Mouse (Mus musculus): Measurements from ENCODE around the gene Hbq1a.
"Not testable (repeated sequence)": the region's sequence is repeated elsewhere in the genome, so short reads cannot be mapped to it uniquely, and the experiment has no call there.

Gene Hbq1a

DNA sequence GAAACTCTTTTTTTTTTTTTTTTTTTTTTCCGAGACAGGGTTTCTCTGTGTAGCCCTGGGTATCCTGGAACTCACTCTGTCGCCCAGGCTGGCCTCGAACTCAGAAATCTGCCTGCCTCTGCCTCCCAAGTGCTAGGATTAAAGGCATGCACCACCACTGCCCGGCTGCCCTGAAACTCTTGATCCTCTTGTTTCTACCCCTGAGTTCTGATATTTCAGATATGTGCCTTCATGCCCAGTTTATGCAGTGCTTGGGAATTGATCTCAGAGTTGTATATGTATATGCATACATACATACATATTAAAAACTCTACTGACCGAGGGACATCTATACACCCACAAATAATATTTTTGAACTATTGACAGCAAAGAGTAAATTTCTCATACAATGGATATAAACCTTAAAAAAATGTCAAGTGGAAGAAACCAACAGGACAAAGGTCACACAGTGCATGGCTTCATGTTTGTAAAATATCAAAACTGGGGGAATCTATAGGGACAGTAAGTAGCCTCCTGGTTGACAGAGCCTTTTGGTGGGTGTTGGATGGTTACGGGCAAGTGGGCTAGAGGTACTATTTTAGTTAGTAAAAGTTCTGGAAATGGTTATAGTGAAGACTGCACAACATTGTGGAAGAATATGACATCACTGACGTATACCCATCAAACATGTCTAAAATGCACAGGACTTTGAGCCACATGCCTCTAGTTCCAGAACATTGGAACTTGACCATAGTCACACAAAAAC, 14.7 kb upstream of the Hbq1a start:
- DNase-seq (ENCODE audit: low read depth), result no peak

DNA sequence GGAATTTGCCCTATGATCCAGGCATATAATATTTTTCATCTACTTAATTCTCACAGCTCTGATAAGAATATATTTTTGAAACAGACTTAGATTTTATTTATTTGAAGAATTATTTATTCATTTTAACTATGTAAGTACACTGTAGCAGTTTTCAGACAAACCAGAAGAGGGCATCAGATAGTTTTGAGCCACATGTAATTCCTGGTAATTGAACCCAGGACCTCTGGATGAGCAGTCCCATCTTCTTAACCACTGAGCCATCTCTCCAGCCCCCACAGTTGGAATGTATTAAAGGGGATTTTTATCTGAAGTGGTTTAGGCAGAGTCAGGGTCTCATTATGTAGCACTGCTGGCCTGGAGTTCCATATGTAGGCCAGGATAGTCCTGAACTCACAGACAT, 14.0 kb upstream of the Hbq1a start:
- DNase-seq (ENCODE audit: low read depth), result not testable (repeated sequence)

DNA sequence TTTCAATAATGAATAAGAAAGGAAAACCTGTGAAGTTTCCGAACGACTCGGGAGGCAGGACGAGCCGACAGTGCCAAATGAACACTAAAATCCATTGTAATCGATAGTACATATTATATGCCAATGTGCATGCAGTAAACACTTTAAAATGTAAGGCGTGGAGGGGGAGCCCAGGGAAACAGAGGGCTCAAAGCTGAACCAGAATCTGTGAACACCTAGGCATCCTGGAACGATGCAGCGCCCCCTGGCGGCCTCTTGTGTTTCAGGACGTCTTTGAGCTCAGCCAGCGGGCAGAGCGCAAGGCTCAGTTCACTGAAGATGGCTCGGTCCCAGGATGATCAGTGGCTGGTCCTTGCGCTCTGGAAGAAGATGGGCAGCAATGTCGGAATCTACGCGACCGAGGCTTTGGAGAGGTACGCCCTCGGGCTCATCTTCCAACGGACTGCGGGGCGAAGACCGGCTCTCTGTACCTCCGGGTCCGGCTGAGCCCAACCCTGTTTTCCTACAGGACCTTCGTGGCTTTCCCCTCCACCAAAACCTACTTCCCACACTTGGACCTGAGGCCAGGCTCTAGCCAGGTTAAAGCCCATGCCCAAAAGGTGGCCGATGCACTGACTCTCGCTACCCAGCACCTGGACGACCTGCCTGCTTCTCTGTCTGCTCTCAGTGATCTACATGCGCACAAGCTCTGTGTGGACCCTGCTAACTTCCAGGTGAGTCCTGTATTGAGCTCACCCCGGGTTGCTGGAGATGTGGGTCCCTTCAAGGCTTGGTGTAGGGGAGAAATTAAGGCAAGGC, 13.0 kb upstream of the Hbq1a start, which contains the start of gene Hbq1b:
Gene Hbq1b (plus strand): TSS at position 271 of the 798 bp plus-strand sequence.
- peak; percentile 28 for DNase-seq (ENCODE audit: low read depth)

DNA sequence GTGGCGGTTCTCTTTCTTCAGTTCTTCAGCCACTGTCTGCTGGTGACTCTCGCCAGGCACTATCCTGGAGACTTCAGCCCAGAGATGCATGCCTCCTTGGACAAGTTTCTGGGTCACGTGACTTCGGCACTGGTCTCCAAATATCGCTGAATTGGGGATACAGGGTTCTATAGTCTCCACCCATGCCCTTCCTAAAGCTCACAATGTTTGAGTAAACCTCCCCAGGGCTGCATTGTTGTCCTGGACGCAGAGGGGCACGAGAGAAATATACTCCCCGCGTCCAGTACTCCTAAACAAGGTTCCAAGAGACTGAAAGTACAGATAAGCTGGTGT, 12.4 kb upstream of the Hbq1a start:
- no peak for DNase-seq (ENCODE audit: low read depth)

DNA sequence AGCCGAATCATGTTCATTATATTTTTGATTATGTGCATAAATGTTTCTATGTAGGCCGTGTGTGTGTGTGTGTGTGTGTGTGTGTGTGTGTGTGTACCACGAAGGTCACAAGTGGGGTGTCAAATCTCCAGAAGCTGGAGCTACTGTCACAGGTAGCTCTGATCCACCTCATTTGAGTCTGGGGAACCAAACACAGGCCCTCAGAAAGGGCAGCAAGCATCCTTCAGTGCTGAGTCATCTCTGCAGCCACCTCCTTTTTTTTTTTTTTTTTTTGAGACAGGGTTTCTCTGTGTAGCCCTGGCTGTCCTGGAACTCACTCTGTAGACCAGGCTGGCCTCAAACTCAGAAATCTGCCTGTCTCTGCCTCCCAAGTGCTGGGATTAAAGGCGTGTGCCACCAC, 7.0 kb upstream of the Hbq1a start:
- not testable (repeated sequence) for DNase-seq (ENCODE audit: low read depth)

DNA sequence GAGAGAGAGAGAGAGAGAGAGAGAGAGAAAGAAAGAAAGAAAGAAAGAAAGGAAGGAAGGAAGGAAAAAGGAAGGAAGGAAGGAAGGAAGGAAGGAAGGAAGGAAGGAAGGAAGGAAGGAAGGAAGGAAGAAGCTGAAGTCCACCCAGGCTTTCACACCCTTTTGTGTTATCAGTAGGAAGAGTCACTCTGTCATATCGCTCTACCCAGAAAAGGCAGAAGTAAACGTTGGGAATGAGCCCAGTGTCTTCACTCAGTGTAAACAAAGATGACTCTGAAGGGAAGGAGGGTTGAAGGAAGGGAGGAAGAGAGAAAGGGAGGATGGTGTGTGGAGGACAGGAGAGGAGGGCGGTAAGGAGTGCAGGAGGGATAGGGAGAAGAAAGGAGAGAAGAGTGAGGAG, 6.4 kb upstream of the Hbq1a start:
- not testable (repeated sequence) for DNase-seq (ENCODE audit: low read depth)

DNA sequence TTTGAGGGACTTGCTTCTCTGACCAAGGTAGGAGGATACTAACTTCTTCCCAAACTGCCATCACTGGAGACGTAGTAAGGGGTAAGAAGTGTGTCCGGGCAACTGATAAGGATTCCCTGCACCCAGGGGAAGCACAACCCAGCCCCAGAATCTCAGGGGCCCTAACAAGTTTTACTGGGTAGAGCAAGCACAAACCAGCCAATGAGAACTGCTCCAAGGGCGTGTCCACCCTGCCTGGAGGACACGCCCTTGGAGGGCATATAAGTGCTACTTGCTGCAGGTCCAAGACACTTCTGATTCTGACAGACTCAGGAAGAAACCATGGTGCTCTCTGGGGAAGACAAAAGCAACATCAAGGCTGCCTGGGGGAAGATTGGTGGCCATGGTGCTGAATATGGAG, 3.7 kb upstream of the Hbq1a start, which contains the start of gene Hba-a2:
Gene Hba-a2 (plus strand): TSS at position 287 of the 400 bp plus-strand sequence.
- DNase-seq (ENCODE audit: low read depth), result not testable (repeated sequence)

DNA sequence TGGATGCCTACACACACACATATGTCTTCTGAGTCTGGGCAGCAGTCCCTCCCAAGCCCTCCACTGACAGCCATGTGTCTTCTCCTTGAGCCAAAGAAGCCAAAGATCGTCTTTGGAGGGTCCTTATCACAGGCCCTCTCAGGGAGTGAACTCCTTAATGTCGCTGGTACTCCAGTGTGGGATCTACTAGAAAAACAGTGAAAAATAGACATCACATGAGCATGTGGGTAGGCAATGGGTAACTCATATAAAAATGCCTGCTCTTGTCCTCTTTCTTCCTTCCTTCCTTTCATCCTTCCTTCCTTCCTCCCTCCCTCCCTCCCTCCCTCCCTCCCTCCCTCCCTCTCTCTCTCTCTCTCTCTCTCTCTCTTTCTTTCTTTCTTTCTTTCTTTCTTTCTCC, 2.5 kb upstream of the Hbq1a start:
- not testable (repeated sequence) for DNase-seq (ENCODE audit: low read depth)

DNA sequence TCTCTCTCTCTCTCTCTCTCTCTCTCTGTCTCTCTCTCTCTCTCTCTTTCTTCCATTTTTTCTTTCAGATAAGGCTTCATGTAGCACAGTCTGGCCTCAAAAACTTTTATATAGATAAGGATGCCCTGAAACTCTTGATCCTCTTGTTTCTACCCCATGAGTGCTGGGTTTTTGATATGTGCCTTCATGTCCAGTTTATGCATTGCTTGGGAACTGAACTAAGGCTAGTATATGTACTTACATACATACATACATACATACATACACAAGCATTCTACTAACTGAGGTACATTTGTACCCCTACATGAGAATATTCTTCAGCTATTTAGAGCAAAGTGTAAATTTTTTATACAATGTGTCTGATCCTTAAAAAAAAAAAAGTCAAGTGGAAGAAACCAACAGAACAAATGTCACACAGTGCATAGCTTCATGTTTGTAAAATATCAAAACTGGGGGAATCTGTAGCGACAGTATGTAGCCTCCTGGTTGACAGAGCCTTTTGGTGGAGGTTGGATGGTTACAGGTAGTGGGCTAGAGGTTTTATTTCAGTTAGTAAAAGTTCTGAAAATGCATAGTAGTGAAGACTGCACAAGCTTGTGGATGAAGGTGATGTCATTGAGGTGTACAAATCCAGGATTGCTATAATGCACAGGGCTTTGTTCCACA, 1.9 kb upstream of the Hbq1a start:
- DNase-seq (ENCODE audit: low read depth), result no peak

DNA sequence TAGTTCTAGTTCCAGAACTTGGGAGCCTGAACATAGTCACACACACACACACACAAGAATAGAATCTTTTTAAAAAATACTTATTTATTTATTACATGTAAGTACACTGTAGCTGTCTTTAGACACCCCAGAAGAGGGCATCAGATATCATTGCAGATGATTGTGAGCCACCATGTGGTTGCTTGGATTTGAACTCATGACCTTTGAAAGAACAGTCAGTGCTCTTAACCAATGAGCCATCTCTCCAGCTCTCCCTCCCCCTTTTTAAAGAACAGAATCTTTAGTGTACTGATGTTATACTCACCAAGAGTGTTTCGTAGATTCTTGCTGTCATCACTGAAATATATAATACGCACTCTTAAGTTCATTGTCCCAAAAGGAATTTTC, 1.3 kb upstream of the Hbq1a start:
- no peak for DNase-seq (ENCODE audit: low read depth)

DNA sequence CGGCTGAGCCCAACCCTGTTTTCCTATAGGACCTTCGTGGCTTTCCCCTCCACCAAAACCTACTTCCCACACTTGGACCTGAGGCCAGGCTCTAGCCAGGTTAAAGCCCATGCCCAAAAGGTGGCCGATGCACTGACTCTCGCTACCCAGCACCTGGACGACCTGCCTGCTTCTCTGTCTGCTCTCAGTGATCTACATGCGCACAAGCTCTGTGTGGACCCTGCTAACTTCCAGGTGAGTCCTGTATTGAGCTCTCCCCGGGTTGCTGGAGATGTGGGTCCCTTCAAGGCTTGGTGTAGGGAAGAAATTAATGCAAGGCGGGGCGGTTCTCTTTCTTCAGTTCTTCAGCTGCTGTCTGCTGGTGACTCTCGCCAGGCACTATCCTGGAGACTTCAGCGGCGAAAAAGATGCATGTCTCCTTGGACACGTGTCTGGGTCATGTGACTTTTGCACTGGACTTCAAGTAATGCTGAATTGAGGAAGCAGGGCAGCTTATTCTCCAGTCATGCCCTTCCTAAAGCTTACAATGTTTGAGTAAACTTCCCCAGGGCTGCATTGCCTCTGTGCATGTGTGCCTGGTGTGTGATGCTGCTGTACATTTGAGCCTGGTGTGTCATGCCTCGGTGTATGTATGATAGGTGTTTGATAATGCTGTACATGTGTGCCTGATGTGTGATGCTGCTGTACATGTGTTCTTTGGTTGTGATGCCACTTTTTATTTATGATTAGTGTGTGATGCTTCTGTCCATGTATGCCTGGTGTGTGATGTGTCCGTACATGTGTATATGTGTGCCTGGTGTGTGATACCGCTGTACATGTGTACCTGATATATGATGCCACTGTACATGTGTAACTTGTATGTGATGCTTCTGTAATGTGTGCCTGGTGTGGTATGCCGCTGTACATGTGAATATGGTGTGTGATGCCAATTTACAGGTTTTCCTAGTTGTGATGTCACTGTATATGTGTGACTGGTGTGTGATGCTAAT, 704 bp downstream of the Hbq1a start:
- no peak for DNase-seq (ENCODE audit: low read depth)

DNA sequence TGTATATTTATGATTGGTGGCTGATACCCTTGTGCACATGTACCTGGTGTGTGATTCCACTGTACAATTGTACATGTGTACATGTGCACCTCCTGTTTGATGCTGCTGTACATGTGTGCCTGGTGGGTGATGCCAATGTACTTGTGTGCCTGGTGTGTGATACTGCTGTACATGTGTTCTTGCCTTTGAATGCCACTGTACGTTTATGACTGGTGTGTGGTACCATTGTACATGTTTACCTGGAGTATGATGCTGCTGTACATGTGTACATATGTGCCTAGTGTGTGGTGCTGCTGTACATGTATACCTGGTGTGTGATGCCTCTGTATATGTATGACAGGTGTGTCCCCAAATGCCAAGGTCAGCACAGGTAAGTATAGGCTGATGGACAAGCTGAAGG, 1.6 kb downstream of the Hbq1a start:
- no peak for DNase-seq (ENCODE audit: low read depth)

DNA sequence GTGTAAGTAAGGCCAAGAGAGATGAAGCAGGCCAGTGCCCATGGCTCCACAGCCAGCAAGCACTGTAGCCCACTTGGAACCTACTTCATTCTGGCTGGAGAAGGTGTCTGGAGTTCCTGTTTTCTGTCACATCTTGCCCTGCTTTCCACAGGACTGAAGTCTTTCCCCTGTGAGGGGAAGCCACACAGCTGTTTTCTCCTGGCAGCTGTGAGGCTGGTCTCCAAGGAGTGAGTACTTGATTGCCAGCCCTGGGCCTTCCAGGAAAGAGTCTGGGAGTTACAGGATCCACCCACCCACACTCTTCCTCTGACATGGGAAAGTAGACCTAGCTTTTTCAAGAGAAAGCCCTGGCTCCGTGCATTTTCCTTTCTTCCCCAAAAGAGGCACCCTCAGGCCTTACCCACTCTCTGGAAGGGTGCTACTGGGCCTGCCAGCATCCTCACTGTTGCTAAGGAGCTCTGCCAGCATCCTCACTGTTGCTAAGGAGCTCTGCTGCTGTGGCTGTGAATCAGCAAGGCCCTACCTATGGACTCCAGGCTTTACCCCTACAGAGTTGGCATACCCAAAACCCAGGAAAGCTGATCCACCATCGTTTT, 3.1 kb downstream of the Hbq1a start:
- DNase-seq (ENCODE audit: low read depth), result no peak

DNA sequence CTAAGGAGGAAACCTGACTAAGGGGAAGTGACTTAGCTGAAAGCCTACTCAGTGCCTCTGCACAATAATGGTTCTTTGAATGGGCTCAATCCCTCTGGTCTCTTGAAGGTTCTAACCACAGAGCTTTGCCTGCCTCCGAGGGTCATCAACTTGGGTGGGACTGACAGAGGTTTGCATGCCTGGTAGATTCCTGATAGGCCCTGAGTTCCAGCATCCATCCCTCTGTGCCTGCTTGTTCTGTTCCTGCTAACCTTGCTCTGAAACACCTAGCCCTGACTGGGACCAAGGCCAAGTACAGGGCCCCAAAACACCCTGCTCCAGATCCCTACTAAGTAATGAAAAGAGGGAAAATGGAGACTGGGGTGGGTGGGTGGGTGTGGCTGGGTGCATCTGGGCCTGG, 3.6 kb downstream of the Hbq1a start:
- no peak for DNase-seq (ENCODE audit: low read depth)

DNA sequence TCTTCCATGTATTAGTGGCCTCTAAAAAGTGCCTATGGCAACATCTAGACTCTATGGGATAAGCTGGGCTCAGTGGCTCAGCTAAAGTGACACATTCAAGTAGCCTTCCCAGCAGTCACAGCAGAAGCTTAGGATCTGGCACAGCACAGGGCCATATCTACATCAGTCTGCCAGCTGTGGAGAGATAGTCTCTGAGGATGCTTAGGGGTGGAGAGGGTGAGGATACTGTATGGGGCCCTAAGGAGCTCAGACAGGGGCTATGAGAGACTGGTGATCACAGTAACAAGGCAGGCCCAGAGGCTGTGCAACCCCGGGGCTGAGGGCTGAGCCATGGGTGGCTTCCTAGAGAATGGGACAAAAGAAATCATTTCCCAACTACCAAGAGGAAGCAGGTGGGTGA, 7.1 kb downstream of the Hbq1a start:
- no peak for DNase-seq (ENCODE audit: low read depth)

DNA sequence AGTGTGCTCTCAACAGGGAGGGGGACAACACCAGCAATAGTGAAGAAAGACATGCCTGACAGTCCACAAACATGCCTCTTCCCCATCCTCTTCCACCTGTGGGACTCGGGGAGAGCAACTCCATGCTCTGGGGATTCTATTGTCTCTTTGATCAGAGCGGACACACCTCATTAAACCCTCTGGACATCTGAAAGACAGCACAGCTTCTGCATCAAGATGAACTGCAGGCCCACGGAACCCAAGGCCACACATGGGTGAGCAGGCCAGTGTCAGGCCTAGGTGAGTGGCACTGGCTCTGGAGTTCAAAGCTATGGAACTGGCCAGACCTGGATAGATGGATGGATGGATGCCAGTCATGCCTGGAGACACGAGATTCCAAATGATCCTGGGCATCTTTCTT, 9.6 kb downstream of the Hbq1a start:
- no peak for DNase-seq (ENCODE audit: low read depth)

DNA sequence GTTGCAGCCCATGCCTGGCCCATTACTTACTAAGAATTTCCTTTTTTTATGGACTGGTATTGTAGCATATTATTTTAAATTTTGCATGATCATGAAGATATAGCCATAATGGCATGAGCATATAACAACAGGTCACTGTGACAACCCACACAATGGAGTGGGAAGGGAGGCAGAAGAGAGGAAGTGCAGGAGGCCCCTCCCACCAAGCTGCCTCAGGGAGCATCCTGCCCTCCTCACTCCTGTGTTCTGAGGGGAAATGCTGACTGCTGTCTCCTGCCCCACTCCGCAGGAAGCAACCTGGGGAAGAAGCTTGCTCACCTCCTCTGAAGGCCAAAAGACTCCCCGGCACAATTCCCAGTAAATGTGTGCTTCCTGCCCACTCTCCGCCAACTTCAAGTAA, 10.1 kb downstream of the Hbq1a start:
- DNase-seq (ENCODE audit: low read depth), result no peak

DNA sequence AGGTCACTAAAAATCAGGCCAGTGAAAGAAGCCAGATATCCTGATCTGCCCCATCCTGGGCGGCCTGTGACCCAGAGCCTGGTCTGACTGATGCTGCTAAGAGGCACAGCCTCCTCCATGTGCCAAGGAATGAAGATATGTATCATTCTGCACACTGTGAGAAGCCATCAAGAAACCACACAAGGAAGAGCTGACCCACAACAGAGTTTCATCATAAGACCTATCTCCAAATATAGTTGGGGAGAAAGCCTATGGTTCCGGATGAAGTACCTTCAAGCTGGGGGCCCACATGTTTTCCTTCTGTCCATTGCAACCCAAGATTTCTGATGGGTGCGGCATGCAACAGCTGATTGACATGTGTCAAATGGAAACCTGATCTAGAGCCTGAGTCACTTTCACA, 16.1 kb downstream of the Hbq1a start:
- peak; percentile 69 for DNase-seq (ENCODE audit: low read depth)

DNA sequence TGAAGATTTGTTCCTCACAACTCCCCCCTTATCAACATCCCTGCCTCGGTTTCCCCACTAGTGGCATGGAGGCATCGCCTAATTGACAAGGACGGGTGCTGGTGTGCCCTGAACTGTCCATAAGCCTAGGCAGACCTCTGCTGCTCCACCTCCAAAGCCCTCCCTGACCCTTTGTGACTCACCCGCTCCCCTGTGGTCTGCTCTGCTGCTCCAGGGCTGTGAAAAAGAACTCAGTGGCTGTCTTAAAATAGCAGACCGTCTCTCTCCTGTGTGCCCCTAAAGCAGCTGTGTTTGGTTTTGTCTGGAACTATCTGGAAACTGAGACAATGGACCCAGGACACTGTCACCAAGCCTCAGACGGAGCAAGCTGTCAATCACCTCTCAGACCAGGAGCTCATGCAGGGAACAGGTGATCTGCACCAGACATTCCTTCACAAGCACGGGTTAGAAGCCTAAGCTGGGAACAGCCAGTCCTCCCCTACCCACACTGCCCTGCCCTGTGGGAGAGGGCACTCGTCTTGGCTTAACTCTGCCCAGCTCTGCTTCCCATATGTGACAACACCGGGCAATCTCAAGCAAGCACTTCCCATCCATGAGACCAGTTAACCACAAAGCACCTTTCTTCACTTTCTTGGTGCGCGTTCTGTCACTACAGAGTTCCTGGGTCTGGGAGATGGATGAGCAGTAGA, 20.8 kb downstream of the Hbq1a start:
- peak; percentile 19 for DNase-seq (ENCODE audit: low read depth)

DNA sequence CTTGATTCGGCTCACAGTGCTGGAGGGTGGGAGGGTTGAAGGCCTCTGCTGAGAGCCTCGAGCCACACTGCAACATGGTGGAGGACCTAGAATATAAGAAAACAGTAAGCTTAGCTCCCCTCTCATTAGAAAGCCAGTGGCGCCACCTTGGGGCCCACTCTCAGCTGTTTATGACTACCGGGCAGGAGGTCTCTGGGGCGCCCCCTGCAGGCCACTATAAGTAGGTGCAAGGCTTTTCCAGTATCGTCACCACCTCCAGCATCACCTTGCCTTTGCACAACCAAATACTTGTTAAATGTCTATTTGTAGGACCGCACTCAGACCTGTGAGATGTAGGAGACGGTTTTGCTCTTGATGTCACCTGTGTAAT, 21.3 kb downstream of the Hbq1a start:
- DNase-seq (ENCODE audit: low read depth), result peak; percentile 88

DNA sequence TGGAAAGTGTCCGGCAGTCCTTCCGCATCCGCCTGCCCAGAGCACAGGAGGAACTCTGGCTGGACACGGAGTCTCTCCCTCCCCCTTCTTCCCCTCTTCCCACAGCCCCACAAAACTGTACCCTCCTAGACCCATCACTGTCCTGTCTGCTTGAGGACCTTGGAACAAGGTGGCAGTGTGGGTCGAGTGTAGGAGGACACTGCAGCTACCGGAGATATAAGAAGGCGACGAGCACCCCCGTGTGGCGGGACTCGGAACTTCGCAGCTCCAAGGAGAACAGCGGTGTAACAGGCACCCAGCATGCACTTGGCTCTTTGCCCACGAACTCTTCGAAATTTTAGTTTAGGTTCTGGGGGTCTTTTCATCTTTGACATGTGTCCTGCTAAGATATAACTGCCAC, 24.7 kb downstream of the Hbq1a start:
- peak; percentile 85 for DNase-seq (ENCODE audit: low read depth)
